Mouse (Mus musculus) neural tube, embryonic 12.5 days (tissue): Measurements from ENCODE around the gene Hist1h2bb. TPM values are rescaled to one million over a fixed set of nuclear protein-coding genes. Genes with fewer than 3 reads are reported as not detected.
"Not testable (repeated sequence)": the region's sequence is repeated elsewhere in the genome, so short reads cannot be mapped to it uniquely, and the experiment has no call there.

ENCODE experiments used
- ATAC-seq: fragments of 200-750 bp; cut with Nextera tagmentation; 2 replicates; pipeline ENCODE4 v1.8.0; 2017; ENCODE audit warnings: low read depth, mild to moderate bottlenecking, moderate TSS enrichment, moderate library complexity; ENCODE audit not compliant: low FRiP score
- H3K27ac ChIP-seq: fragments of 300-500 bp; sonication (generic); 2 replicates; pipeline ENCODE4 v1.5.1; 2016
- H3K27me3 ChIP-seq: fragments of 300-500 bp; sonication (generic); replicated peaks from 2 replicates; pipeline ENCODE4 v1.6.1; 2016; ENCODE audit warnings: mild to moderate bottlenecking
- H3K36me3 ChIP-seq: fragments of 300-500 bp; sonication (generic); 2 replicates; pipeline ENCODE4 v1.6.1; 2016; ENCODE audit warnings: mild to moderate bottlenecking
- H3K4me1 ChIP-seq: fragments of 300-500 bp; sonication (generic); 2 replicates; pipeline ENCODE4 v1.6.1; 2016
- H3K4me2 ChIP-seq: fragments of 300-500 bp; sonication (generic); replicated peaks from 2 replicates; pipeline ENCODE4 v1.6.1; 2016; ENCODE audit warnings: mild to moderate bottlenecking
- H3K4me3 ChIP-seq: fragments of 300-500 bp; sonication (generic); 2 replicates; pipeline ENCODE4 v1.5.1; 2016
- H3K9ac ChIP-seq: fragments of 300-500 bp; sonication (generic); 2 replicates; pipeline ENCODE4 v1.6.1; 2016; ENCODE audit warnings: mild to moderate bottlenecking
- H3K9me3 ChIP-seq: fragments of 300-500 bp; sonication (generic); 2 replicates; pipeline ENCODE4 v1.6.1; 2016; ENCODE audit warnings: mild to moderate bottlenecking
- WGBS: fragments of 180-500 bp; shearing (Covaris S2); methylation state at CpG from one replicate; pipeline ENCODE4 v1.1.7; 2016; 5-methylcytosine and 5-hydroxymethylcytosine counted together
- polyA plus RNA-seq: library from polyadenylated mRNA; unstranded; fragments of >200 nt; fragmentation: Nextera tagmentation; extraction: Ambion mirVana; gene quantifications from 2 replicates; pipeline ENCODE4 v1.2.1, GENCODE M21; 2016

The Hist1h2bb gene
- polyA plus RNA-seq, 1 experiment from 2014 or later, result 1.3 TPM

DNA sequence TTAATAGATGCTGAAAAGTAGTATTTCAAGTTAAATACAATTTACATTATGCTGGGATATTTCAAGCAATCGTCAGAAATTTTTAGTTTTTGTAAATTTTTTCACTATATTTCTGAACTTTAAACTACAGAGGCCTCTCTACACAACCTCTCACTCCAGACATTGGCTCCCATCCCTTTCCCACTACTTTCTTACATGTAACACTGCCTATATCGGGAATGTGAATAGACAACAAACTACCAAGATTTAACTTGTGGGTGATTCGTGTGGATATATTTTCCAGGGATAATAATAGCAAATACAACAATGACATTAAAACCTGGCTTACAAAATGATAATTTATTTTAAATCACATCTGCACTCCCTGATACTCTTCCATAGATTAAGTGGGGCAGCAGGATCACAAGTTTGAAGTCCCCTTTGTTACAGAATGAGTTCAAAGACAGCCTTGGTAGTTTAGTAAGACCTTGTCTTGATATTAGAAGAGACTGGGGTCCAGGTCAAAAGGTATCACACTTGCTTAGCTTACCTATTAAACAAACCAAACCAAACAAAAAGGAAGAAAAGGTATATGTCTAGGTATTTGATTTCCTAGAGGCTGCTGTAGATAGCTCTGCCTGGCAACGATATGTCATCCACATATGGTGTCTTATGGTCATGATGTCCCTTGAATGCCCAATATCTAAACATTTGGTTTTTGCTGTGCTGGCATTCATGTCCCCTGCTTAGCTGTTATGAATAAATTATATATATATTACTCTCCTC is 7.0 kb downstream of the Hist1h2bb start:
- H3K9ac ChIP-seq, result no peak overlapping the region
- no peak for ATAC-seq
- WGBS, result 59% methylated on average over 4 of the region's 4 CpGs
- no peaks in the 10 kb centered on the region for H3K9me3 ChIP-seq
- no peaks in the 10 kb centered on the region for H3K27me3 ChIP-seq
- H3K4me2 ChIP-seq, result peak overlapping the region; percentile 64; the same call in 1 of the 2 replicates
- H3K27ac ChIP-seq, result no peak overlapping the region
- peaks cover 3% of the 10 kb centered on the region; the same call in 1 of the 2 replicates for H3K4me1 ChIP-seq
- no peaks in the 10 kb centered on the region for H3K36me3 ChIP-seq
- H3K4me3 ChIP-seq, result no peak overlapping the region

DNA sequence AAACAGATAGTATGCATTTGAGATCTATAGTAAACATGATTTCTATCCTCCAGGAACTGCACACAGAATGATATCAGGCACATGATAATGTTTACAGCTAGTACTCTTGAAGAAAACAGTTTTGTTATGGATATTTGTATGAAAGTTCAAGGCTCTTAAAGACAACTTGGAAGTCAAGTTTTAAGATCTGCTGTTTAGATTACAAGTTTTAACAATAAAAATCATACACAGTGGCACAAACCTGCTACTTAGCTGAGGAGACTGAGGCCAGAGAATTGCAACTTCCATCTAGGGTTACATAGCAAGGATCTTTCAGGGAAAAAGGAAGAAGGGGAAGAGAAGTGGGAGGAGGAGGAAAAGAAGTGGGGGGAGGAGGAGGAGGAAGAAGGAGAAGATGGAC is 8.5 kb downstream of the Hist1h2bb start:
- H3K9ac ChIP-seq, result no peak overlapping the region
- no peak for ATAC-seq
- H3K27me3 ChIP-seq, result no peaks in the 10 kb centered on the region
- H3K36me3 ChIP-seq, result no peaks in the 10 kb centered on the region
- H3K4me3 ChIP-seq, result no peak overlapping the region
- no peaks in the 10 kb centered on the region for H3K9me3 ChIP-seq
- no peak overlapping the region for H3K4me2 ChIP-seq
- H3K4me1 ChIP-seq, result peaks cover 3% of the 10 kb centered on the region; the same call in 1 of the 2 replicates
- H3K27ac ChIP-seq, result no peak overlapping the region

DNA sequence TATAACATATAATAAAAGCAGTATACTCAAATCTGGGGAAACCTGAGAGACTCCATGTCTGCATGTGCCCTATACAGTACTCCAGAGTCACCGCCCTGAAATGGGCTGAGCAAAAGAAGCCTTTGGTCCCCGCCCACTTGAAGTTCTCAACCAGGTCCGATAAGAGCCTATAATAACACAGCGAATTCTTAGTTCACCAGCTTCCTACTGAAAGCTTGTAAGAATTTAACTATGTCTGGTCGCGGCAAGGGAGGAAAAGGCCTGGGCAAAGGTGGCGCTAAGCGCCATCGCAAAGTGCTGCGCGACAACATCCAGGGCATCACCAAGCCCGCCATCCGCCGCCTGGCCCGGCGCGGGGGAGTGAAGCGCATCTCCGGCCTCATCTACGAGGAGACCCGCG is 10.3 kb downstream of the Hist1h2bb start, which contains the start of gene Hist1h4b:
TSS of gene Hist1h4b (plus strand) at position 224 of the 400 bp plus-strand sequence.
- no peaks in the 10 kb centered on the region for H3K27me3 ChIP-seq
- ATAC-seq, result peak; percentile 64
- no peaks in the 10 kb centered on the region for H3K36me3 ChIP-seq
- peak within 1 kb of the TSS; percentile 62 for H3K4me2 ChIP-seq
- peak within 1 kb of the TSS; percentile 44 for H3K9ac ChIP-seq
- H3K4me1 ChIP-seq, result peaks cover 9% of the 10 kb centered on the region; the same call in 1 of the 2 replicates
- WGBS, result under 1% methylated on average over 20 of the region's 22 CpGs
- H3K4me3 ChIP-seq, result peak within 1 kb of the TSS; percentile 28
- no peaks in the 10 kb centered on the region for H3K9me3 ChIP-seq
- H3K27ac ChIP-seq, result peak within 1 kb of the TSS; percentile 46; the same call in 1 of the 2 replicates

DNA sequence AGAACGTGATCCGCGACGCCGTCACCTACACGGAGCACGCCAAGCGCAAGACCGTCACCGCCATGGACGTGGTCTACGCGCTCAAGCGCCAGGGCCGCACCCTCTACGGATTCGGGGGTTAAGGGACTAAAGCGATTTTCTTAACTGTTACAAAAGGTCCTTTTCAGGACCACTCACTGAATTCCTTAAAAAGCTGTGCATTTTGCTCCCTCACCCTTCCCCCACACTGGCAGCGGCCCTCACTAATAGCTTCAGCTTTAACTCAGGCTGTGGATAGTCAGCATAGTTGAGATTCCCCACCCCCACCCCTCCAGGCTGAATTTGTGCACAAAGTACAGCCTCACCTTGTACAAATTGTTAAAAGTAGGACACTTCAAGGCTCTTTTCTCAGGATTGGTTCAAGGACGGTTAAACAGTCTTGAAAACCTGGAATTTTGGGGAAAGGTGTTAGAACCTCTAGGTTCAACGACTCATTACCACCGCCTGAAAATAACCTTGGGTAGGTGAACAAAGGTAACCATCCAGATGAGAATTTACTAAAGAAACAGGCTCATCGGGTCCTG is 10.8 kb downstream of the Hist1h2bb start:
- H3K4me2 ChIP-seq, result peak overlapping the region; percentile 62
- no peaks in the 10 kb centered on the region for H3K9me3 ChIP-seq
- no peaks in the 10 kb centered on the region for H3K27me3 ChIP-seq
- H3K36me3 ChIP-seq, result no peaks in the 10 kb centered on the region
- H3K4me3 ChIP-seq, result peak overlapping the region; percentile 28
- H3K4me1 ChIP-seq, result peaks cover 9% of the 10 kb centered on the region; the same call in 1 of the 2 replicates
- ATAC-seq, result no peak
- H3K9ac ChIP-seq, result peak overlapping the region; percentile 44
- peak overlapping the region; percentile 46; the same call in 1 of the 2 replicates for H3K27ac ChIP-seq
- WGBS, result 2% methylated on average over 21 of the region's 23 CpGs

DNA sequence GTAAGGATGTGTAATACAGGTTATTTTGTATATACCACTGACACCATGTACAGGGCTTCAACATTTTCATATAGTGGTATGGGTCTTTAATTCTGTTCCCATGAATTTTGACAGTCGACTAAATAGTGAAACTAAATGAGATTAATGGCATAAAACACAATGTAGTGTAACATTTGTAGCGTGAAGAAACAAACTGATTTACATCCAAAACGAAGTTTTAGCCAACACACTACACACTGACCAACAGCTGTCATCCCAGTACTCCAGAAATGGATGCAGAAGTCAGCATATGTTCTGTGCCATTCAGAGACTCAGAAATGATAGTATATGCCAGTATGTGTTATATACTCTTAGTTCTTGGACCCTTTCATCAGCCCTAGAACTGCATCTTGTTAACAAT is 11.4 kb downstream of the Hist1h2bb start:
- H3K9ac ChIP-seq, result no peak overlapping the region
- ATAC-seq, result no peak
- H3K36me3 ChIP-seq, result no peaks in the 10 kb centered on the region
- H3K27me3 ChIP-seq, result no peaks in the 10 kb centered on the region
- peaks cover 9% of the 10 kb centered on the region; the same call in 1 of the 2 replicates for H3K4me1 ChIP-seq
- H3K4me2 ChIP-seq, result no peak overlapping the region; the same call in 1 of the 2 replicates
- H3K9me3 ChIP-seq, result no peaks in the 10 kb centered on the region
- no peak overlapping the region for H3K27ac ChIP-seq
- H3K4me3 ChIP-seq, result no peak overlapping the region
- 45% methylated on average over 3 of the region's 3 CpGs for WGBS

DNA sequence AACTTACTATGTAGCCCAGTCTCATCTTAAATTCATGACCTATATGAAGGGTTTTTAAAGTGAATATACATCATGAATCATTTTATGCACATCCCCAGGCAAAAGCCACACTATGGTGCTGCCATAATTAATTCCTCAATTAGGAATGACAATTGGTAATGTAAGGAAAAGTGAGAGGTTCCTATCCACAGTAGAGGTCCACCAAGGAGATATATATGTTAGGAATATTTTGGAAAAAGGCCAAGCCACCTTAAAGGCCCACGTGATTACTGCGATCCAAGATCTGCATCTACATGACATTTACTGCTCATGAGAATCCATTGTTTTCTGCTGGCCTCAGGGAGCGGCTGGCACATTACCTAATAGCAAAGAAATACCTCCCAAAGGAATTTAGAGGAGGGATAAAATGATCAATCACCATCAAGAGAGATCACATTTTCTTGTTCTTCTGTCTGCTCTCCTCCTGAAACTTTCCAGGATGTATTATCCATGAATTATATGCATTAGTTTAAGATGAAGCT is 12.8 kb downstream of the Hist1h2bb start:
- Histone ChIP-seq H3K36me3 (no peaks in the 10 kb centered on the region), H3K4me3 (no peak overlapping the region), H3K27me3 (no peaks in the 10 kb centered on the region), H3K9me3 (no peaks in the 10 kb centered on the region), H3K27ac (no peak overlapping the region), H3K4me1 (peaks cover 21% of the 10 kb centered on the region), H3K9ac (no peak overlapping the region), H3K4me2 (no peak overlapping the region)
- no peak for ATAC-seq
- 38% methylated on average over 3 of the region's 3 CpGs for WGBS

DNA sequence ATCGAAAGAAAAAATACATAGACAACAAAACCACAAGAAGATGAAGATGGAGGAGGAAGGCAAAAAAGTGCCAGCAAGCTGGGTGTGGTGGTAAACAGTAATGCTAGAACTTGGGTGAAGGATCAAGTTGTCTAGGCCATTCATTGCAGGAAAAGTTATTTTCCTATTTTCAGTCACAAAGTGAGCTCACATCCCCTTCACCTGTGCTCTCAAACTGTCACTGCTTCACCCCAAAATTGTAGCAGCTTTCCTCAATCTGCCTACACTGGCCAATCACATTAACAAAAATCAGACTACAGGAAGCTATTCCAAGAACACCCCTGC is 13.3 kb downstream of the Hist1h2bb start:
- Histone ChIP-seq H3K4me3 (no peak overlapping the region), H3K4me2 (peak overlapping the region; percentile 83), H3K4me1 (peaks cover 23% of the 10 kb centered on the region), H3K9me3 (no peaks in the 10 kb centered on the region), H3K27ac (0 out of 2 replicates have a peak overlapping the region, but pooled peaks have one; percentile 46), H3K36me3 (no peaks in the 10 kb centered on the region), H3K27me3 (no peaks in the 10 kb centered on the region), H3K9ac (peak overlapping the region; percentile 48; the same call in 1 of the 2 replicates)
- no peak for ATAC-seq
- 69% methylated on average over 1 of the region's 1 CpGs for WGBS

DNA sequence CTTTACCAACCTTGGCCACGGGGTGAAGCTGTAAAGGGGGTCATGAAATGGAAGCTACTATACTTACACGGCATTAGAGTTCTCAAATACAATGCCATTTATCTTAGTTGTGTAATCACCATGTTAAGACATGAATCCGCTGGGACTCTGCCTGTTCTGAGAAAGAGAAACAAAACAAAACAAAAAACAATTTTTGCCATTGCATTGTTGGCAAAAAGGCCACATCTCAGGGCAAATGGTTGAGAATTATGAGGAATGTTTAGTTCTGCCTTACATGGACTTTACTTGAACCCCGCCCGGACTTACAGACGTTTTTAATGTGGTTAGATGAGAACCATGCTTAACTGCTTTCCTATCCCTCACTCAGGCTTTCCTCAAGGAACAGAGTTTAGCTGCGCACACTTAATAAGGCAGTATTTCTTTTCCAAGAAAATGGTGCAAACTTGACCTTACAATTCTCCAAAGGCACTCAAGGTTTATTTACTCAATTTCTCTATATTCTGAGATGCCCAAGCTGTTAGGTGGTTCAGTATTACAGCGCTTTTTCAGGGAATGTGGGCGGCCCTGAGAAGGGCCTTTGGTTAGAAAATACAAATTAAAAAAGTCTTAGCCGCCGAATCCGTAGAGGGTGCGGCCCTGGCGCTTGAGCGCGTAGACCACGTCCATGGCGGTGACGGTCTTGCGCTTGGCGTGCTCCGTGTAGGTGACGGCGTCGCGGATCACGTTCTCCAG is 13.9 kb downstream of the Hist1h2bb start:
- H3K9me3 ChIP-seq, result no peaks in the 10 kb centered on the region
- no peaks in the 10 kb centered on the region for H3K36me3 ChIP-seq
- H3K9ac ChIP-seq, result peak overlapping the region; percentile 48
- H3K4me2 ChIP-seq, result peak overlapping the region; percentile 83
- no peaks in the 10 kb centered on the region for H3K27me3 ChIP-seq
- peak overlapping the region; percentile 50; the same call in 1 of the 2 replicates for H3K27ac ChIP-seq
- H3K4me1 ChIP-seq, result peaks cover 23% of the 10 kb centered on the region
- ATAC-seq, result peak; percentile 13
- H3K4me3 ChIP-seq, result peak overlapping the region; percentile 39
- 1% methylated on average over 26 of the region's 27 CpGs for whole genome bisulfite sequencing

DNA sequence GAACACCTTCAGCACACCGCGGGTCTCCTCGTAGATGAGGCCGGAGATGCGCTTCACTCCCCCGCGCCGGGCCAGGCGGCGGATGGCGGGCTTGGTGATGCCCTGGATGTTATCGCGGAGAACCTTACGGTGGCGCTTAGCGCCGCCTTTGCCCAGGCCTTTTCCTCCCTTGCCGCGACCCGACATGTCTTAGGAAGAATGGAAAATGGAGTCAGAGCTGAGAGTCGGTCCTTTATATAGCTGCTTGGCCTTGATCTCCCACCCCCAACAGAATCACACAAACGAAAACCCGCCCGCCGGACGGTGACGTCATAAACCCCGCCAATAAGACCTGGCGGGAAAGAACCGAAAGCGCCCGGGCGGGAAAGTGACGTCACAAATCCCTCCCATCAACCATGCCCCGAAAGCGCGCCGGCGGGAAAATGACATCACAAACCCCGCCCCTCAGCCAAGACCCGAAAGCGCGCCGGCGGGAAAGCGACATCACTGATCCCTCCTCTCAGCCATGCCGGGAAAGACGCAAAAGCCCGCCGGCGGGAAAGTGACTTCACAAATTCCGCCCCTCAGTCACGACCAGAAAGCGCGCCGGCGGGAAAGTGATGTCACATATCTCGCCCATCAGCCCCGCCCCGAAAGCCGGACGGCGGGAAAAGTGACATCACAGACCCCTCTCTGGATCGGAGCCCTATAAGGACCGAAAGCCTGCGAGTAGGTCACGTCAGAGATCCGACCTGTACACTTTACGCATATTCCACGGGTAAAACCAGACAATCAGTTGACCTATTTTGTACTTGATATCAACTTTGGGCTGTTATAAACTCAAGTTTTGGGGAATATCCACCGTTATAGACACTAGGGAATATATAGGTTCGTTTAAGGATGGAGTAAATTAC is 14.7 kb downstream of the Hist1h2bb start, which contains the start of gene Hist1h4a:
TSS of gene Hist1h4a (minus strand) at position 259 of the 893 bp plus-strand sequence.
- peak; percentile 70 for ATAC-seq
- peak within 1 kb of the TSS; percentile 50 for H3K27ac ChIP-seq
- H3K4me1 ChIP-seq, result peaks cover 23% of the 10 kb centered on the region
- peak within 1 kb of the TSS; percentile 83 for H3K4me2 ChIP-seq
- no peaks in the 10 kb centered on the region for H3K9me3 ChIP-seq
- H3K9ac ChIP-seq, result peak within 1 kb of the TSS; percentile 51
- H3K27me3 ChIP-seq, result no peaks in the 10 kb centered on the region
- peak within 1 kb of the TSS; percentile 39 for H3K4me3 ChIP-seq
- WGBS, result under 1% methylated on average over 67 of the region's 72 CpGs
- no peaks in the 10 kb centered on the region for H3K36me3 ChIP-seq

DNA sequence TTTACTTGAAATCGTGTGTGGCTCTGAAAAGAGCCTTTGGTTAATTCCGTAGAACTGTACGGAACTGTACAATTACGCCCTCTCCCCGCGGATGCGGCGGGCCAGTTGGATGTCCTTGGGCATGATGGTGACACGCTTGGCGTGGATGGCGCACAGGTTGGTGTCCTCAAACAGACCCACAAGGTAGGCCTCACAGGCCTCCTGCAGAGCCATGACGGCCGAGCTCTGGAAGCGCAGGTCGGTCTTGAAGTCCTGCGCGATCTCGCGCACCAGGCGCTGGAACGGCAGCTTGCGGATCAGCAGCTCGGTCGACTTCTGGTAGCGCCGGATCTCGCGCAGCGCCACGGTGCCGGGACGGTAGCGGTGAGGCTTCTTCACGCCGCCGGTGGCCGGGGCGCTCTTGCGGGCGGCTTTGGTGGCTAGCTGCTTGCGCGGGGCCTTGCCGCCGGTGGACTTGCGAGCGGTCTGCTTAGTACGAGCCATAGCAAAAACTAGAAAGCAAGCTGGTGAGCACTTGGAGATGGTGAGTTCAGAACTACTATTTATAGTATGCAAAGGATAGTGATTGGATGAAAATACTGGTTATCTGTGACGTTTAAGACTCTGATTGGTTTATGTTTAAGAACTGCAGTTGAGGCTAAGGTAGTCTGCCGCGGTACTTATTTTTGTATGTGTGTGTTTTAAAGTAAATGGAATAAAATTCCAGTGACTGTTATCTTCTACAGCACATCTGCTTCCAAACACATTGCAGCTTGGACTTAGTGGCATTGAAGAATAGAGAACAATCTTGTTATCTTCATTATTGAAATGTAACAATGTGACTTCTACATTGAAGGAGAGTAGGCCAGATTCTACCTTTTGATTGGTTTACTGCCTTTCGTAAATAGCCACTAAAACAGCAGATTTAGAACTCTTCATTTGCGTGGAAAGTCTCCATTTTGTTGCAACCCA is 15.6 kb downstream of the Hist1h2bb start, which contains the start of gene Hist1h3a:
TSS of gene Hist1h3a (minus strand) at position 516 of the 951 bp plus-strand sequence.
- not testable (repeated sequence) for H3K9me3 ChIP-seq, H3K27me3 ChIP-seq, H3K36me3 ChIP-seq
- peak; percentile 59 for ATAC-seq
- H3K4me2 ChIP-seq, result peak within 1 kb of the TSS; percentile 83
- H3K27ac ChIP-seq, result peak within 1 kb of the TSS; percentile 42
- peak within 1 kb of the TSS; percentile 51 for H3K9ac ChIP-seq
- H3K4me3 ChIP-seq, result peak within 1 kb of the TSS; percentile 39
- peaks cover 22% of the 10 kb centered on the region for H3K4me1 ChIP-seq
- WGBS, result under 1% methylated on average over 35 of the region's 52 CpGs
